Mouse (Mus musculus) testis, adult 2 months (tissue): ENCODE results near the gene Fam181b.

Experiments used
- CTCF ChIP-seq: fragments of 200-500 bp; IDR thresholded peaks from 2 replicates; pipeline ENCODE4 v1.5.1; 2012; ENCODE audit warnings: low read depth, mild to moderate bottlenecking, inconsistent platforms, low read length, moderate library complexity; ENCODE audit not compliant: control insufficient read depth, insufficient read depth, insufficient replicate concordance
- POLR2A ChIP-seq: fragments of 200-500 bp; IDR thresholded peaks from 2 replicates; pipeline ENCODE4 v1.6.1; 2012; ENCODE audit warnings: low read depth, mild to moderate bottlenecking, inconsistent platforms, low read length, moderate library complexity; ENCODE audit not compliant: control insufficient read depth

- no peak for TF ChIP-seq POLR2A
- TF ChIP-seq CTCF = no peak
Measured at GRCm38 (mm10) chr7:93044359-93044758, 35.3 kb upstream of the Fam181b start.
